Mouse (Mus musculus): ENCODE data around the gene Negr1. TPM values are rescaled to one million over a fixed set of nuclear protein-coding genes. Genes with fewer than 3 reads are reported as not detected.

Negr1 gene
- polyA plus RNA-seq, 1 experiment from 2014 or later: 0.12 TPM

- Histone ChIP-seq H3K9me3 (replicated peaks) (no peaks in the 10 kb centered on the region), H3K36me3 (no peaks in the 10 kb centered on the region), H3K9ac (no peak overlapping the region), H3K27me3 (no peaks in the 10 kb centered on the region), H3K4me1 (replicated peaks) (no peaks in the 10 kb centered on the region), H3K4me2 (no peak overlapping the region), H3K27ac (no peak overlapping the region), H3K4me3 (replicated peaks) (no peak overlapping the region)
- WGBS (ENCODE audit: insufficient replicate concordance): 68% methylated on average over 4 of the region's 4 CpGs
- ATAC-seq (ENCODE audit: low read depth): no peak
- no peak for DNase-seq
Observed at GRCm38 (mm10) chr3:156590612-156591011, 29.0 kb downstream of the Negr1 start.

- Histone ChIP-seq H3K4me2 (no peak overlapping the region), H3K4me3 (replicated peaks) (no peak overlapping the region), H3K27me3 (no peaks in the 10 kb centered on the region), H3K9ac (no peak overlapping the region), H3K9me3 (replicated peaks) (no peaks in the 10 kb centered on the region), H3K4me1 (replicated peaks) (no peaks in the 10 kb centered on the region), H3K27ac (no peak overlapping the region), H3K36me3 (no peaks in the 10 kb centered on the region)
- WGBS (ENCODE audit: insufficient replicate concordance): 40% methylated on average over 2 of the region's 2 CpGs
- ATAC-seq (ENCODE audit: low read depth): no peak
- DNase-seq: no peak
Observed at GRCm38 (mm10) chr3:156591125-156591524, 29.5 kb downstream of the Negr1 start.

GRCm38 (mm10) chr3:156606846-156607245, 45.3 kb downstream of the Negr1 start:
- 63% methylated on average over 3 of the region's 3 CpGs for WGBS (ENCODE audit: insufficient replicate concordance)
- ATAC-seq (ENCODE audit: low read depth): no peak
- H3K4me1 ChIP-seq (replicated peaks): no peaks in the 10 kb centered on the region

GRCm38 (mm10) chr3:156619921-156620320, 58.3 kb downstream of the Negr1 start:
- DNase-seq: no peak
- H3K4me1 ChIP-seq (replicated peaks): no peaks in the 10 kb centered on the region
- no peak overlapping the region for H3K4me2 ChIP-seq
- H3K9me3 ChIP-seq (replicated peaks): no peaks in the 10 kb centered on the region
- H3K4me3 ChIP-seq (replicated peaks): no peak overlapping the region
- ATAC-seq (ENCODE audit: low read depth): no peak
- H3K27ac ChIP-seq: no peak overlapping the region
- H3K36me3 ChIP-seq: no peaks in the 10 kb centered on the region
- WGBS (ENCODE audit: insufficient replicate concordance): 72% methylated on average over 2 of the region's 2 CpGs
- no peaks in the 10 kb centered on the region for H3K27me3 ChIP-seq
- H3K9ac ChIP-seq: no peak overlapping the region

More at GRCm38 (mm10) chr3:156606846-156607245, 45.3 kb downstream of the Negr1 start:
- no peak for DNase-seq
- H3K4me2 ChIP-seq: no peak overlapping the region
- H3K4me3 ChIP-seq (replicated peaks): no peak overlapping the region
- H3K27me3 ChIP-seq: no peaks in the 10 kb centered on the region
- no peak overlapping the region for H3K9ac ChIP-seq
- no peaks in the 10 kb centered on the region for H3K9me3 ChIP-seq (replicated peaks)
- H3K27ac ChIP-seq: no peak overlapping the region
- no peaks in the 10 kb centered on the region for H3K36me3 ChIP-seq

- H3K36me3 ChIP-seq: no peaks in the 10 kb centered on the region
- DNase-seq: no peak
- no peaks in the 10 kb centered on the region for H3K4me1 ChIP-seq (replicated peaks)
- no peak for ATAC-seq (ENCODE audit: low read depth)
- WGBS (ENCODE audit: insufficient replicate concordance): 60% methylated on average over 2 of the region's 2 CpGs
- H3K27me3 ChIP-seq: no peaks in the 10 kb centered on the region
- H3K27ac ChIP-seq: no peak overlapping the region
- no peak overlapping the region for H3K4me3 ChIP-seq (replicated peaks)
- H3K9me3 ChIP-seq (replicated peaks): no peaks in the 10 kb centered on the region
- H3K9ac ChIP-seq: no peak overlapping the region
- H3K4me2 ChIP-seq: no peak overlapping the region
Observed at GRCm38 (mm10) chr3:156628594-156628993, 67.0 kb downstream of the Negr1 start.

GRCm38 (mm10) chr3:156632942-156633341, 71.3 kb downstream of the Negr1 start:
- Histone ChIP-seq H3K9me3 (replicated peaks) (no peaks in the 10 kb centered on the region), H3K27ac (no peak overlapping the region), H3K9ac (no peak overlapping the region), H3K4me2 (no peak overlapping the region), H3K36me3 (no peaks in the 10 kb centered on the region), H3K4me1 (replicated peaks) (no peaks in the 10 kb centered on the region), H3K27me3 (no peaks in the 10 kb centered on the region), H3K4me3 (replicated peaks) (no peak overlapping the region)
- 35% methylated on average over 3 of the region's 3 CpGs for WGBS (ENCODE audit: insufficient replicate concordance)
- DNase-seq: no peak
- no peak for ATAC-seq (ENCODE audit: low read depth)

GRCm38 (mm10) chr3:156639382-156639781, 77.8 kb downstream of the Negr1 start:
- no peak overlapping the region for H3K27ac ChIP-seq

GRCm38 (mm10) chr3:156643710-156644363, 82.2 kb downstream of the Negr1 start:
- no peak overlapping the region for H3K4me2 ChIP-seq
- ATAC-seq (ENCODE audit: low read depth) (no peak), DNase-seq (no peak)
- H3K36me3 ChIP-seq: no peaks in the 10 kb centered on the region
- no peak overlapping the region for H3K4me3 ChIP-seq (replicated peaks)
- H3K9me3 ChIP-seq (replicated peaks): no peaks in the 10 kb centered on the region
- no peak overlapping the region for H3K9ac ChIP-seq
- no peaks in the 10 kb centered on the region for H3K27me3 ChIP-seq
- H3K27ac ChIP-seq: no peak overlapping the region
- 69% methylated on average over 3 of the region's 3 CpGs for WGBS (ENCODE audit: insufficient replicate concordance)
- H3K4me1 ChIP-seq (replicated peaks): no peaks in the 10 kb centered on the region

More at GRCm38 (mm10) chr3:156639382-156639781, 77.8 kb downstream of the Negr1 start:
- DNase-seq (no peak), ATAC-seq (ENCODE audit: low read depth) (no peak)
- no peak overlapping the region for H3K4me3 ChIP-seq (replicated peaks)
- H3K36me3 ChIP-seq: no peaks in the 10 kb centered on the region
- H3K9me3 ChIP-seq (replicated peaks): no peaks in the 10 kb centered on the region
- H3K4me1 ChIP-seq (replicated peaks): no peaks in the 10 kb centered on the region
- no peak overlapping the region for H3K9ac ChIP-seq
- H3K27me3 ChIP-seq: no peaks in the 10 kb centered on the region
- H3K4me2 ChIP-seq: no peak overlapping the region
- WGBS (ENCODE audit: insufficient replicate concordance): 27% methylated on average over 3 of the region's 3 CpGs

- WGBS (ENCODE audit: insufficient replicate concordance): 61% methylated on average over 3 of the region's 3 CpGs
- Histone ChIP-seq H3K27ac (no peak overlapping the region), H3K27me3 (no peaks in the 10 kb centered on the region), H3K9me3 (replicated peaks) (no peaks in the 10 kb centered on the region), H3K9ac (no peak overlapping the region), H3K36me3 (no peaks in the 10 kb centered on the region), H3K4me3 (replicated peaks) (no peak overlapping the region), H3K4me2 (no peak overlapping the region), H3K4me1 (replicated peaks) (no peaks in the 10 kb centered on the region)
- no peak for DNase-seq
- no peak for ATAC-seq (ENCODE audit: low read depth)
Observed at GRCm38 (mm10) chr3:156648378-156648777, 86.8 kb downstream of the Negr1 start.

GRCm38 (mm10) chr3:156662553-156662952, 101.0 kb downstream of the Negr1 start:
- Histone ChIP-seq H3K4me2 (no peak overlapping the region), H3K4me3 (replicated peaks) (no peak overlapping the region), H3K27me3 (no peaks in the 10 kb centered on the region), H3K27ac (no peak overlapping the region), H3K9me3 (replicated peaks) (no peaks in the 10 kb centered on the region), H3K9ac (no peak overlapping the region), H3K36me3 (no peaks in the 10 kb centered on the region), H3K4me1 (replicated peaks) (no peaks in the 10 kb centered on the region)
- no peak for DNase-seq
- 69% methylated on average over 2 of the region's 2 CpGs for WGBS (ENCODE audit: insufficient replicate concordance)
- ATAC-seq (ENCODE audit: low read depth): no peak

GRCm38 (mm10) chr3:156672560-156672959, 111.0 kb downstream of the Negr1 start:
- Histone ChIP-seq H3K9me3 (replicated peaks) (no peaks in the 10 kb centered on the region), H3K4me1 (replicated peaks) (no peaks in the 10 kb centered on the region), H3K4me2 (no peak overlapping the region), H3K36me3 (no peaks in the 10 kb centered on the region), H3K27me3 (no peaks in the 10 kb centered on the region), H3K4me3 (replicated peaks) (no peak overlapping the region), H3K9ac (no peak overlapping the region), H3K27ac (no peak overlapping the region)
- ATAC-seq (ENCODE audit: low read depth) (no peak), DNase-seq (no peak)
- WGBS (ENCODE audit: insufficient replicate concordance): 54% methylated on average over 3 of the region's 3 CpGs

GRCm38 (mm10) chr3:156690059-156690605, 128.5 kb downstream of the Negr1 start:
- H3K4me2 ChIP-seq: no peak overlapping the region
- WGBS (ENCODE audit: insufficient replicate concordance): 63% methylated on average over 5 of the region's 5 CpGs
- ATAC-seq (ENCODE audit: low read depth): no peak
- H3K27ac ChIP-seq: no peak overlapping the region
- H3K4me1 ChIP-seq (replicated peaks): no peaks in the 10 kb centered on the region
- H3K36me3 ChIP-seq: no peaks in the 10 kb centered on the region
- H3K9ac ChIP-seq: no peak overlapping the region
- no peaks in the 10 kb centered on the region for H3K27me3 ChIP-seq
- no peak overlapping the region for H3K4me3 ChIP-seq (replicated peaks)
- DNase-seq: no peak
- H3K9me3 ChIP-seq (replicated peaks): no peaks in the 10 kb centered on the region

Measured in liver, embryonic 13.5 days (tissue).